Mouse (Mus musculus): ENCODE measurements around the gene Ttc7.

- peak in 1 of 2 experiments; percentile 15; a peak in 1 of 4 replicates for TF ChIP-seq EP300 (IDR thresholded peaks at IDR 0.05; ENCODE audit: low read depth in 1 of 2, low read length in 2 of 2)
- no peak for TF ChIP-seq CTCF (IDR thresholded peaks at IDR 0.05 in 2 of 3, conservative IDR thresholded peaks at IDR 0.05 in 1 of 3; ENCODE audit: control insufficient read depth in 1 of 3, insufficient read depth in 1 of 3, low read depth in 2 of 3, low read length in 3 of 3, poor library complexity in 1 of 3, severe bottlenecking in 1 of 3)
- TF ChIP-seq SIN3A (IDR thresholded peaks at IDR 0.05; ENCODE audit: low read length): no peak; the same call in 1 of the 2 replicates
These were observed 19.5 kb downstream of the Ttc7 start for GRCm38 (mm10) chr17:87302014-87302794.

Data from MEL (cell line).